In genomic region chr14:103814015-103814691, GRCm38 (mm10) we compare ENCODE assay signal across 21 mouse cellular contexts. TPM values are rescaled to one million over a fixed set of nuclear protein-coding genes. Genes with fewer than 3 reads are reported as not detected.
DNase-seq lines count a peak whose midpoint lies in the region; ATAC-seq and TF ChIP-seq lines count a peak whose summit lies in the region.
"Had no signal": no experiment of that assay in that cellular context is flagged by ENCODE, and none has a peak within 500 bp of the region (broad histone marks: within the 10 kb centered on the region; RNA-seq: fewer than 3 reads in every experiment).

No protein-coding gene starts in this region.

- no peak overlapping the region for H3K9ac ChIP-seq in intestine, embryonic 15.5 days
- no peak overlapping the region for H3K9ac ChIP-seq in intestine, postnatal 0 days (ENCODE audit: low read depth, low read length)
- no peak overlapping the region for H3K9ac ChIP-seq in liver, postnatal 0 days (replicated peaks)
- no peak overlapping the region for H3K9ac ChIP-seq in lung, postnatal 0 days (replicated peaks; ENCODE audit: low read depth)
- H3K9ac ChIP-seq: embryonic facial prominence, embryonic 13.5 days; heart, embryonic 12.5 days; limb, embryonic 15.5 days had no signal

- H3K27ac ChIP-seq in intestine, embryonic 15.5 days, result no peak overlapping the region
- no peak overlapping the region for H3K27ac ChIP-seq in intestine, postnatal 0 days (ENCODE audit: low read depth, low read length)
- peak overlapping the region; percentile 86 for H3K27ac ChIP-seq in brown adipose tissue, adult 24 weeks (replicated peaks; ENCODE audit: low read depth, low read length)
- H3K27ac ChIP-seq in liver, postnatal 0 days (ENCODE audit: low read depth), result no peak overlapping the region
- no peak overlapping the region for H3K27ac ChIP-seq in lung, postnatal 0 days (ENCODE audit: low read length)
- H3K27ac ChIP-seq: embryonic facial prominence, embryonic 13.5 days; hindbrain, postnatal 0 days; limb, embryonic 15.5 days had no signal

- TF ChIP-seq CTCF in intestine, postnatal 0 days (IDR thresholded peaks at IDR 0.05; ENCODE audit: low read depth), result no peak
- TF ChIP-seq CTCF in liver, postnatal 0 days (IDR thresholded peaks at IDR 0.05; ENCODE audit: low read depth), result no peak
- TF ChIP-seq CTCF in lung, postnatal 0 days (IDR thresholded peaks at IDR 0.05), result no peak

- no peaks in the 10 kb centered on the region for H3K36me3 ChIP-seq in intestine, embryonic 15.5 days
- no peaks in the 10 kb centered on the region; the same call in 1 of the 2 replicates for H3K36me3 ChIP-seq in intestine, postnatal 0 days (ENCODE audit: control insufficient read depth, insufficient read depth)
- no peaks in the 10 kb centered on the region for H3K36me3 ChIP-seq in liver, postnatal 0 days (replicated peaks; ENCODE audit: insufficient read depth, low read length)
- no peaks in the 10 kb centered on the region for H3K36me3 ChIP-seq in lung, postnatal 0 days (ENCODE audit: insufficient read depth, low read length)
- H3K36me3 ChIP-seq: embryonic facial prominence, embryonic 13.5 days; heart, embryonic 12.5 days; limb, embryonic 15.5 days had no signal

- no peaks in the 10 kb centered on the region for H3K4me1 ChIP-seq in intestine, embryonic 15.5 days (replicated peaks)
- no peaks in the 10 kb centered on the region for H3K4me1 ChIP-seq in intestine, postnatal 0 days (replicated peaks; ENCODE audit: control insufficient read depth, insufficient read depth, low read length)
- peaks cover 9% of the 10 kb centered on the region; the same call in 1 of the 2 replicates for H3K4me1 ChIP-seq in brown adipose tissue, adult 24 weeks (ENCODE audit: control insufficient read depth, insufficient read depth, insufficient read length, low read length)
- H3K4me1 ChIP-seq in liver, postnatal 0 days (ENCODE audit: insufficient read depth), result no peaks in the 10 kb centered on the region
- H3K4me1 ChIP-seq in lung, postnatal 0 days (ENCODE audit: insufficient read depth, low read depth, low read length), result no peaks in the 10 kb centered on the region
- H3K4me1 ChIP-seq: embryonic facial prominence, embryonic 13.5 days; limb, embryonic 15.5 days had no signal

- H3K9me3 ChIP-seq in intestine, embryonic 15.5 days, result no peaks in the 10 kb centered on the region
- no peaks in the 10 kb centered on the region for H3K9me3 ChIP-seq in intestine, postnatal 0 days (ENCODE audit: control insufficient read depth)
- H3K9me3 ChIP-seq in liver, postnatal 0 days (ENCODE audit: low read length), result no peaks in the 10 kb centered on the region
- H3K9me3 ChIP-seq in lung, postnatal 0 days (ENCODE audit: low read length), result no peaks in the 10 kb centered on the region
- H3K9me3 ChIP-seq: embryonic facial prominence, embryonic 13.5 days; heart, embryonic 12.5 days; limb, embryonic 15.5 days had no signal

- WGBS in intestine, embryonic 15.5 days, result 58% methylated on average over 10 of the region's 10 CpGs
- WGBS in intestine, postnatal 0 days, result 48% methylated on average over 10 of the region's 10 CpGs
- WGBS in liver, postnatal 0 days (ENCODE audit: insufficient replicate concordance), result 44% methylated on average over 10 of the region's 10 CpGs
- 62% methylated on average over 10 of the region's 10 CpGs for WGBS in lung, postnatal 0 days

- H3K27me3 ChIP-seq in intestine, embryonic 15.5 days (replicated peaks), result no peaks in the 10 kb centered on the region
- no peaks in the 10 kb centered on the region for H3K27me3 ChIP-seq in intestine, postnatal 0 days (replicated peaks; ENCODE audit: control insufficient read depth, insufficient read depth, low read length)
- H3K27me3 ChIP-seq in liver, postnatal 0 days (ENCODE audit: insufficient read depth, low read length), result no peaks in the 10 kb centered on the region
- H3K27me3 ChIP-seq in lung, postnatal 0 days (replicated peaks; ENCODE audit: insufficient read depth, low read length), result no peaks in the 10 kb centered on the region
- H3K27me3 ChIP-seq: embryonic facial prominence, embryonic 13.5 days; heart, embryonic 12.5 days; limb, embryonic 15.5 days had no signal

- no peak for TF ChIP-seq EP300 in liver, postnatal 0 days (IDR thresholded peaks at IDR 0.05; ENCODE audit: low read depth)
- TF ChIP-seq EP300 in lung, postnatal 0 days (IDR thresholded peaks at IDR 0.05), result no peak

- ATAC-seq in intestine, embryonic 15.5 days, result peak; percentile 34; the same call in 1 of the 2 replicates
- no peak for ATAC-seq in intestine, postnatal 0 days
- ATAC-seq in liver, postnatal 0 days, result peak; percentile 43; the same call in 1 of the 2 replicates
- no peak for ATAC-seq in lung, postnatal 0 days
- ATAC-seq: activated CD4-positive, CD25-positive, alpha-beta regulatory T cell, adult 4 months; forebrain, embryonic 14.5 days; hindbrain, postnatal 0 days had no signal

- H3K4me2 ChIP-seq in intestine, embryonic 15.5 days (replicated peaks), result no peak overlapping the region
- no peak overlapping the region for H3K4me2 ChIP-seq in intestine, postnatal 0 days (replicated peaks; ENCODE audit: low read depth)
- H3K4me2 ChIP-seq in liver, postnatal 0 days (ENCODE audit: low read depth, low read length), result no peak overlapping the region
- no peak overlapping the region for H3K4me2 ChIP-seq in lung, postnatal 0 days (replicated peaks; ENCODE audit: low read depth, low read length)
- H3K4me2 ChIP-seq: embryonic facial prominence, embryonic 13.5 days; heart, embryonic 12.5 days; limb, embryonic 15.5 days had no signal

- no peak overlapping the region for H3K4me3 ChIP-seq in intestine, embryonic 15.5 days (replicated peaks)
- H3K4me3 ChIP-seq in intestine, postnatal 0 days (ENCODE audit: low read depth, low read length), result no peak overlapping the region
- no peak overlapping the region for H3K4me3 ChIP-seq in brown adipose tissue, adult 24 weeks (ENCODE audit: insufficient read depth, low read depth, low read length)
- H3K4me3 ChIP-seq in liver, postnatal 0 days (ENCODE audit: low read depth, low read length), result no peak overlapping the region
- H3K4me3 ChIP-seq in lung, postnatal 0 days (ENCODE audit: low read depth, low read length), result no peak overlapping the region
- H3K4me3 ChIP-seq: embryonic facial prominence, embryonic 13.5 days; heart, embryonic 12.5 days; limb, embryonic 15.5 days had no signal

- DNase-seq in liver, result peak; percentile 40
- no peak for DNase-seq in liver, postnatal 0 days
- no peak for DNase-seq in cerebellum, postnatal 4 days (ENCODE audit: low spot score in 2 of 2)
- no peak for DNase-seq in lung, postnatal 0 days (ENCODE audit: low spot score)
- DNase-seq in ovary, adult 18-20 months (ENCODE audit: low spot score), result no peak
- DNase-seq: adrenal gland, postnatal 10 days; cerebellum, adult 9-10 months; gastrocnemius, postnatal 36 days; kidney, adult 18-20 months; kidney, postnatal 25 days; lung, postnatal 14 days; thymus, postnatal 25 days had no signal

RNA-seq across cellular contexts. Expression of gene Ednrb, which starts 30.0 kb away (rescaled TPM):
- 136 and 159 TPM in 2 replicates for polyA plus RNA-seq in intestine, embryonic 15.5 days (2015; fragmentation: Nextera tagmentation; extraction: Ambion mirVana)
- polyA plus RNA-seq in intestine, postnatal 0 days (2015; fragmentation: Nextera tagmentation; extraction: Ambion mirVana), result 70.5 and 74.2 TPM in 2 replicates
- 11.8 and 12.6 TPM in 2 replicates for polyA plus RNA-seq in brown adipose tissue, adult 24 weeks (2012; ENCODE audit: insufficient read depth, insufficient read length, missing spikeins)
- 7.9 and 10.0 TPM in 2 replicates for polyA plus RNA-seq in liver, postnatal 0 days (2015; fragmentation: Nextera tagmentation; extraction: Ambion mirVana)
- polyA plus RNA-seq in lung, postnatal 0 days (2015; fragmentation: Nextera tagmentation; extraction: Ambion mirVana), result 116 and 139 TPM in 2 replicates
- polyA plus RNA-seq: activated CD4-positive, CD25-positive, alpha-beta regulatory T cell, adult 4 months had no signal

Comparison
In these comparisons a context has a peak if more than half of its experiments do, and no peak if none do; other contexts are left out.
1. ATAC-seq: peak in intestine, embryonic 15.5 days (single experiment) and liver, postnatal 0 days (single experiment); none in intestine, postnatal 0 days (single experiment) and lung, postnatal 0 days (single experiment).